Mouse (Mus musculus) bone marrow macrophage, adult 2 months (primary cell): ENCODE measurements at regions not wholly inside any gene's neighbourhood (a gene's known extent, or its start where the extent isn't known, plus 50 kb on each side); places are given as distances from the start of the nearest gene placed in this dataset.

Source experiments
- H3K27ac ChIP-seq: 2 replicates; pipeline ENCODE4 v1.5.1; 2012; ENCODE audit warnings: low read depth, low read length; ENCODE audit not compliant: insufficient read depth
- H3K4me1 ChIP-seq: 2 replicates; pipeline ENCODE4 v1.6.1; 2012; ENCODE audit warnings: low read length; ENCODE audit not compliant: control insufficient read depth, insufficient read depth
- H3K4me3 ChIP-seq: 2 replicates; pipeline ENCODE4 v1.5.1; 2012; ENCODE audit warnings: mild to moderate bottlenecking, low read length, moderate library complexity; ENCODE audit not compliant: insufficient read depth
- CTCF ChIP-seq: IDR thresholded peaks from 2 replicates; pipeline ENCODE4 v1.5.1; 2012; ENCODE audit warnings: low read depth, mild to moderate bottlenecking, low read length, moderate library complexity
- POLR2A ChIP-seq: IDR thresholded peaks from 2 replicates; pipeline ENCODE4 v1.6.1; 2012; ENCODE audit warnings: mild to moderate bottlenecking, low read depth, low read length, borderline replicate concordance

DNA sequence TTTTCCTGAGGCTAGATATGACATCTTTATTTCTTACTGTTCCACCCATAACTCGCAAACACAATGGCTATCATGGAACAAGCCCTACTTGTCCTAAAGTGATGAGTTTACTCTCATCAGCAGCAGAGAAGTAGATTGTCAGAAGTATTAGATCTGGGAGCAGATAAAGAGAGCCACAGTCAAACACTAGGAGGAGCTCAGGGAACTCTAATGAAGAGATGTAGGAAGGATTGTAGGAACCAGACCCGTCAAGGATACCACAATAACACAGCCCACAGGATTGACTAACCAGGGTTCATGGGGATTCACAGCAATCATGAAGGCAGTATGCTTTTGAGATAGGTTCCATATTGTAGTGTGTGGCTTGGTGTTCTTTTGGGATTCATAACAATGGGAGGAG lies 628.5 kb upstream of the 4930452B06Rik start:
- Histone ChIP-seq H3K4me3 (no peak overlapping the region), H3K4me1 (no peaks in the 10 kb centered on the region), H3K27ac (no peak overlapping the region)
- no peak for TF ChIP-seq POLR2A

DNA sequence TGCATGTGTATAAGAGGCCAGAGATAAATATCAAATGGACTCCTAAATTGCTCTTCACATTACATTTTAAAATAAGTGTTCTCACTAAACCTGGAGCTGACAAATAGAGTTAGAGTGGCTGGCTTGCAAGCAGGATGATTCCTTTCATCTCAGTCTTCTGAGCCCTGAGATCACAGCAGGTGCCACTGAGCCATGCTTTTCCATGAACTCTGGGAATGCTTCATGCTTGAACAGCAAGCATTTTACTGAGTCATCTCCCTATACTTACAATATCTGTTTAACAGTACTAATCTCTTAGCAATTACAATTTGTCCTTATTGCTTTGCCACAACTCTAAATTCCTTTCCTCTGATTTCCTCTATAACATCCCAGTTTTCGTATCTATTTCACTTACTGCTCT lies 622.1 kb upstream of the 4930452B06Rik start:
- TF ChIP-seq CTCF = no peak
- TF ChIP-seq POLR2A = no peak
- no peaks in the 10 kb centered on the region for H3K4me1 ChIP-seq
- no peak overlapping the region for H3K27ac ChIP-seq
- no peak overlapping the region for H3K4me3 ChIP-seq

DNA sequence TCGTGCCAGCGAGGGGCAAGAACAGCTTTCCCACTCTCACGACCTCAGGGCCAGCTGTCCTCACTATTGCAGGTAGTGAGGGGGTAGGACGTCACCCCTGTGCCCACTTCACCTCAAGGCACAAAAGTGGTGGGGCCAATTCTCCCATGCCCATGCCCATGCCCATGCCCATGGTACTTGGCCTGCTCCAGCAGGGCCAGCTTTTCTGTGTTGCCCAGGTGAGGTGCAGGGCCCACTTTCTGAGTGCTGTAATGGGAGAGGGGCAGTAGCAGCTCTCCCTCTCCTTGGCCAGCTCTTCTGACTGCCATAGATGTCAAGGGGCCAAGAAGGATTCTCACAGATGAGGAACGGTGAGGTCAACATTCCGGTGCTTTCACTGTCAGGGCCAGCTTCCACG lies 619.6 kb upstream of the 4930452B06Rik start:
- no peak for TF ChIP-seq CTCF
- no peak for TF ChIP-seq POLR2A
- H3K4me3 ChIP-seq = no peak overlapping the region

DNA sequence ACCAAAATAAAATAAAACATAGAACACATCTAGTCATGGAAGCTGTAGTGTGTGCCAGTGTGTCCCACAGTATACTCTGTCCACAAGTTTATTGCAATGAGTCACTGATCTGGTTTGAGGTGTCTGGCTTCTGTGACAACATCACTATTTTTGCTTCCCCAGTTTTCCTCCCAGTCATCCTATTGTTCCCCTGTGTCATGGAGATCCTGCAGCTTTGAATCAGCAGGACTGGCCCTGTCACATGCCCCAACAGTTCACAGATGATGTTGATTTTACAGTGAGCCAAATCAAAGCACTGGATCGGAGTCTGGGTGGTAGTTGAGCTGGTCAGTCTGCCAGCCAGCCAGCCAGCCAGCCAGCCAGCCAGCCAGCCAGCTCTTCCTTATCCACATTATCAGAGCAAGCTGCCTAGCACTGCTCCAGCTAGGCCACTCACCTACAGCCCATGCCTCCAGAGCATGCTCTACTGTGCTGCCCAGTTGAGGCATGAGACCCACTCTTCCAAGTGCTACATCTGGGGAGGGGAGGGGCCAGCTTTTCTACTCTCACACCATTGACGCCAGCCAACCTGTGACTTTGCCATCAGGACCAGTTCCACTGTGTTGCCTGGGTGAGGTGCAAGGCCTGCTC lies 619.1 kb upstream of the 4930452B06Rik start:
- TF ChIP-seq CTCF = no peak
- TF ChIP-seq POLR2A = no peak
- Histone ChIP-seq H3K4me3 (no peak overlapping the region), H3K4me1 (no peaks in the 10 kb centered on the region), H3K27ac (no peak overlapping the region)

More for the DNA sequence above, 619.6 kb upstream of the 4930452B06Rik start:
- H3K27ac ChIP-seq = no peak overlapping the region
- no peaks in the 10 kb centered on the region for H3K4me1 ChIP-seq

DNA sequence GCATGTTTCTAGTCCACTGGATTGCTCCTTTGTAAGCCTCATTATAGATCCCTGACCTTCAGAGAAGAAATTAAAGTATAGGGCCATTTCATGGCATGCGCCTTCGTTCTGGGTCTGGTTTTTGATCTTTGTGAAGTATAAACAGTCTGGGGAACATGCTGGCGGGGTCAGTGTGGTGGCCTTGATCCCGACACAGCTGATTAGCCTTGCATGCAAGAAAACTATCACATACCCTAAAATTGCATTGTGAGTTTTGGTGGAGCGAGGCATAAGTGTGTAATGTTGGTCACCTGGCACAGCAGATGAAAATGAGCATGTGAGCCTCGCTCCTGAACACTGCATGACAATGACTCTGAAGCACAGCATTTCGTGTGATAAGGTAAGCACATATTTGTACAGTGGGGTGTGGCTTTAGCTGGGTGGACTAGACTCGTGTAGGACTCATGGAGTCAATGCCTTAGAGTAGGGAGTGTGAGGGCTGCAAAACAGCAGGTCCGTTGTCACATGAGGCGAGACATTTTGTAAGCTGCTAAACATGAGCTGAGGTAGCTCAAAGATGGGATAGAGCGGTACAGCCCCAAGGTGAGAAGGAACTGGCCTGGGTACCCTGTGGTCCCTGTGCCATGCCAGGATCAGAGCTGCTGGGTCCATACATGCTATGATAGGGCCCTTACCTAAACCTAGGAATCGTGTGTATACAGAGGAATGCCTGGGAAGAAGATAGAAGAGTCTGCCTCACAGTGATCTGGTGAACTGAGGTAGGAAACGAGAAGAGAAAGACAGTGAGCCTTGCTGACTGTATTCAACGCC lies 601.4 kb upstream of the 4930452B06Rik start:
- H3K4me3 ChIP-seq = no peak overlapping the region
- H3K4me1 ChIP-seq = no peaks in the 10 kb centered on the region
- no peak overlapping the region for H3K27ac ChIP-seq
- TF ChIP-seq POLR2A = no peak
- TF ChIP-seq CTCF = no peak

DNA sequence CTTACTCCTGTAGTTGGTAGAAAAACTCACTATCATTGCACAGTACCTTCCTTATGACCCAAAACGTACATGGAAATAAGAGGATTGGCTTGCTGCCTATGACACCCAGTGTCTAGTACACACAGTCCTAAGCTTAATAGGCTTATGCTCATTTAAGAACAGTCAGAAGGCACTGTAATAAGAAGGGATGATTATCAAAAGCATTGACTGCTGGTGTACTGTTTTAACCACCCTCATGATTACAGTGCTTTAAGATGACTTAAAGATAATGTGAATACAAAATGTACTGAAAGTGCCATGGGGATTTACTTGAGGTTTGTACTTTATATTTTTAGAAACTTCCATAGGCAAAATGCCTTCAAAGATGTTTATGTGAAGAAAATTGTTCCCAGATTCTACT lies 586.0 kb upstream of the 4930452B06Rik start:
- TF ChIP-seq POLR2A = no peak
- no peak for TF ChIP-seq CTCF
- Histone ChIP-seq H3K4me3 (no peak overlapping the region), H3K27ac (no peak overlapping the region), H3K4me1 (no peaks in the 10 kb centered on the region)

DNA sequence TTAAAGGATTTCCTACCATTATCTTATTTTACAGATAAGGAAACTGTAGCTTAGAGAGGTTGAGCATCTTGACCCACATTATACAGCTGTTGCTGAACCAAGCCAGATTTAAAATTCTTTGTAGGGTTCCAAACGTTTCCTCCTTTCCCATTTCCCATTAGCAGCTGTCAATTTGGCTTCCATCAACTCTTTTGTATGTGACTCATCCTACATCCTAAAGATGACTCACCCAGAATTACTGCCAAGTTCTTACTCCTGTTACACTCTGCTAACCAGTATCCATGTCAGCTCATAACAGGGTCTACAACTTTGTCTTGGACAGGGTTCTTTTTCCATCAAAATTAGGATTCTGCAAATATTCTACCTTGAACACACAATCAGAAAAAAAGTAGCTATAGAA lies 579.2 kb upstream of the 4930452B06Rik start:
- Histone ChIP-seq H3K4me1 (no peaks in the 10 kb centered on the region), H3K27ac (no peak overlapping the region), H3K4me3 (no peak overlapping the region)
- TF ChIP-seq POLR2A (no peak), CTCF (no peak)

DNA sequence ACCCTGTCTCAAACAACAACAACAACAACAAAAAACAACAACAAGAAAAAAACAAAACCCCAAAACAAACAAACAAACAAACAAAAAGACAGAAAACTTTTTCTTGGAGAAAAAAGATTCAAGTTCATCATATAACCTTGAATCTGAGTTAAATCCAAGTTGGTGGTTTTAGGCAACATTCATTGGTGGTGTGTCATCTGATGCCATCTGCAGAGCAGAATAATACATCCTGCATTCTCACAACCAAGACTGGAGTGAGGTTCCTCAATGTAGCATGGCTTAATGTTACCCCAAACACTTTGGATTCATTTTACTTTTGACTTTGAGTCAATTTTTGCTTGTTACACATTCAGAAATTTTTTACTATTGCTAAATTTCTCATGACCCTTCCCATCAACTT lies 577.3 kb upstream of the 4930452B06Rik start:
- Histone ChIP-seq H3K27ac (no peak overlapping the region), H3K4me1 (no peaks in the 10 kb centered on the region), H3K4me3 (no peak overlapping the region)
- no peak for TF ChIP-seq POLR2A
- TF ChIP-seq CTCF = no peak

DNA sequence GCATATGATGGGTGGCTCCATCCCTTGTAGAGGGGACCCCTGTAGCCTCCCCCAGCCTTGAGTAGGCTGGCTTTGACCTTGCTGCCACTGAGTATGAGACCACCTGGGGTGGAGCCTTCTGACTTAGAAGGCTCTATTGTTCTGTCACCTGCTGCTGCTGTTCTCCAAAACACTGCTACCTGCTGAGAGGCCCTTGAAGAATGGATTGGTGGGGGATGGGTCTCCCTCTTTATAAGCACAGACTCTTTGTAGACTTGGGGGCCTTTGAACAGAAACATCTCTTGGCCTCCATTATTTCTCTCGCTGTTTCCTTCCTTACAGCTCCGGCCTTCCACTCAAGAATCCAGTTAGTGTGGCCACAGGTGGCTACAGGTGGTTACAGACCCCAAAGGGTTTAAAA lies 576.1 kb upstream of the 4930452B06Rik start:
- no peaks in the 10 kb centered on the region for H3K4me1 ChIP-seq
- TF ChIP-seq POLR2A = no peak
- TF ChIP-seq CTCF = no peak
- H3K27ac ChIP-seq = no peak overlapping the region
- H3K4me3 ChIP-seq = no peak overlapping the region

DNA sequence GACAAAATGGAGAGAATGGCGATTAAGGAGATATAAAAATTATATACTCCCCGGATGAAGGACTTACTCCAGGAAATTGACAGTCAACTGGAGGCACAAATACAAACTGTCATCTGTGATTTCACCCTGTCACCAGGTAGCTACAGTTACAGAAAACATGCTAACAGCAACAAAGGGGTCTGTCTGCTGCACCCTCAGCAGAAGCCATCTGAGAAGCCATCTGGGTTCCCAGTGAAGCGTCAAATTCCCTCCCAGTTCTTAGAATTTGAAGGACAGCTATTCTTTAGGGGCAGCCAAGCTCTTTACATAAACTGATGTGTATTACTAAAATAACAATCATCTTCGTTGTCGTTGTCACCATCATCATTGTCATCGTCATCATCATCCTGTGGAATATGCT lies 561.6 kb upstream of the 4930452B06Rik start:
- H3K4me1 ChIP-seq = no peaks in the 10 kb centered on the region
- no peak overlapping the region for H3K27ac ChIP-seq
- H3K4me3 ChIP-seq = no peak overlapping the region
- TF ChIP-seq POLR2A (no peak), CTCF (no peak)
